Mouse (Mus musculus) heart, adult 9 months (tissue): Measurements from ENCODE around the gene Gzmd.
"Not testable (repeated sequence)": the region's sequence is repeated elsewhere in the genome, so short reads cannot be mapped to it uniquely, and the experiment has no call there.

ENCODE experiments used
- DNase-seq, 2 experiments: peaks; one replicate each; pipeline ENCODE4 v3.0.0; 2022; ENCODE audit warnings: low spot score in 2 of 2

The Gzmd gene

GRCm38 (mm10) chr14:56132508-56132907, at the start of gene Gzmd:
Gzmd (minus strand) TSS chr14:56132608.
- DNase-seq = not testable (repeated sequence)

DNA sequence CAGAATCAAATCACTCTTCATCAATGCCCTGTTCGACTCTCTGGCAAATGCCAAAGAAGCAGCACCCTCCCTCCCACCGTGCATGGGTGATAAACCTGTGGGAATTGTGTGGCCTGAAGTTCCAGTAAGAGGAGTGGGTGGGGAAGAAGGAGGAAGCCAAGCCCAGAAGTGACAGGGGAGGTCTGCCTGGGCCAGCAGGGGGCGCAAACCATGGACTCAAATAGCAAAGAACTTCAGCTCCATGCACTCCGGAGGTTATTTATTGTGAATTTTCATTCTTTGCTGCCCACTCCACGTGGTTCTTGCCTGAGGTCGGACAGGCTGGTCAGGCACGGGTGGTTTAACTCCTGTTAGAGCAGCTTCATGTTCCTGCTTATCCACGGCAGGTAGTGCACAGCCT, 45.2 kb upstream of the Gzmd start:
- not testable (repeated sequence) for DNase-seq

- DNase-seq = no peak
Measured at GRCm38 (mm10) chr14:56174499-56174898, 42.1 kb upstream of the Gzmd start, which contains the start of gene Gzmn. Gzmn (minus strand) TSS chr14:56174599.

DNA sequence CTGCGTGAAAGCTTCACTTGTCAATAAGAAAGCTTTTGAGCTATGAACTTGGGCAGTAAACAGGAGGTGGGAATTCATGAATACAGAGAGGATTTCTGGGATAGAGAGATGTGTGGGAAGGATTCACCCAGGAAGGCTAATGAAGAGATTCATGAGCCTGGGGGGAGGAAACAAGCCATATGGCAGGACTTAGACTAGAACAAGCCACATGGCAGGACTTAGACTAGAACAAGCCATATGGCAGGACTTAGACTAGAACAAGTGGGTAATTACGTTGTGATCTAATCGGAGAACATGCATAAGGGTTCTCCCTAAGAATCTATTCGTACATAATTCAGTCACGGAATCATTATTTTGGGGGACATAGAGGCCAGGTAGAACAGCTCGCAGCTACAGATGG, 41.0 kb upstream of the Gzmd start:
- DNase-seq = no peak

GRCm38 (mm10) chr14:56172744-56173143, 40.3 kb upstream of the Gzmd start:
- no peak for DNase-seq

DNA sequence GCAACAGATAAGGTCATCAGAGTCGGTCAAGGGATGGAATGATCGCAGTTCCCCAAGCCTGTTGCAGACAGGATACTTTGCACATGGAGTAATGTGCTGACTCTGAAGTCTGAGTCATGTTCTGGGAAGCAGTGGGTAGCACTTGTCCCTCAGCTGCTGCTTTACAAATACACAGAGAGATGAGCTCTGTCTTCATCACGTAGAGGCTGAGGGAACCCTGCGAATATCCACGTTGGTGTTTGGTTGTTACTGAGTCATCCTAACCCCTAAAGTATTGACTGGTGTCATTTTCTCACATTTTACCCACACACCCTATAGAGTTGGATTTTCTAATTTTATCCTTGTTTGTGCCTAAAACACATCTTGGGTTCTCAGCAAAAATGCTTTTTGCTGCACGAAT, 35.6 kb upstream of the Gzmd start:
- peak; percentile 1 to 6 for DNase-seq

DNA sequence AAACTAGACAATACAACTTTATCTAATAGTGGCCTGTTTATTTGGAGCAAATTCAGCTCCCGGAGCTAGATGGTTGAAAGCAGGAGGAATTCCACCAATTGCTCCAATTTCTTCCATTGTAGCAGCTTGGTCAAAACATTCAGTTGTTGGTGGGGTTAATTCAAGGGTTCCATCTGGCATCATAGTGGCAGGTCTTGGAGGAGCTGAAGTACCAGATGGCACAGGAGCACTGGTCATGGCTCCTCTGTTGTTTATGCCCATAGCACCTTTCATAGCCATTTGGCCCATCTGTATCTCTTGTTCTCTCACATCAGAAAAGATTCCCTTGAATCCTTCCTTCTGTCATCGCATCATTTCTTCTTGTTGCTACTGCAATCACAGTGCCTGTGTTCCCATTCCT, 29.7 kb upstream of the Gzmd start:
- no peak for DNase-seq

GRCm38 (mm10) chr14:56159479-56159878, 27.1 kb upstream of the Gzmd start, which contains the start of gene Gzmg:
Gzmg (minus strand) TSS chr14:56159579.
- DNase-seq = not testable (repeated sequence)

GRCm38 (mm10) chr14:56155340-56155739, 22.9 kb upstream of the Gzmd start:
- DNase-seq = no peak

- DNase-seq = not testable (repeated sequence)
Measured at GRCm38 (mm10) chr14:56133675-56134074, 1.3 kb upstream of the Gzmd start.

GRCm38 (mm10) chr14:56128341-56128740, 4.1 kb downstream of the Gzmd start:
- no peak for DNase-seq

DNA sequence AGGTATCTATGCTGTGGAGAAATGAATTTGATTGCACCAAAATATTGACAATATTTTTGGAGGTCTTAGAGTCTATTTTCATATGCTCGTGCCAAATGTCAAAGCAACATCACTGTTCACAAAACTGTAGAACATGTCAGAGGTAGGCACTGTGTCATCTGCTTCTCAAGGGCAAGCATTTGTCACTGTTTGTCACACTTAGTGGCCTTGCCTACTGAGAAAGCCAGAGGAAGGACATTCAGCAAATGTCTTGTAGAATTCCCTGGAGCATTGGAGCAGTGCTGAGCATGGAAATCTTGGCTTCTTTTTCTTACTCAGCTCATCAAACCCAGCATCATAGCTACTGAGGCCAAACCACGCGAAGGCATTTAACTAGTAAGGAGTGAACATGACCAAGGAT, 8.9 kb downstream of the Gzmd start:
- no peak for DNase-seq

DNA sequence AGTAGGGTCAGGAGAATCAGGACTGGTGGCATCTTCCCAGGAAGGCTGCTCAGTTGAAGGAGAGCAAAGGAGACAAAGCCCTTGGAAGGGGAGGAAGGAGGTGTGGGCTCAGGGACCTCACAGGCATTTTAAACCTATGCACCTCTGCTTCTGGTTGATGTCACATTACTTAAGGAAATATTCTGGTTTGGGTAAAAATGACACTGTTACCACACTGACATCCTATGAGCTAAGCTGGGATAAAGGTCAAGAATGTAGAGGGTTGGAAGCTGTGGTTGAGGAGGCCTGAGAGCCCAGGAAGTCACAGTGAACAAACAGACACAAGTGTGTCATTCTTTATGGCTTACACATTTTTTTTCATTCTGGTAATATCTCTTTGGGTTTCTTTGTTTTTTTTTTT, 11.9 kb downstream of the Gzmd start, which contains the start of gene Gzme:
TSS of gene Gzme (minus strand) at position 101 of the 400 bp plus-strand sequence.
- DNase-seq = no peak

GRCm38 (mm10) chr14:56115531-56116310, 16.7 kb downstream of the Gzmd start:
- not testable (repeated sequence) for DNase-seq

DNA sequence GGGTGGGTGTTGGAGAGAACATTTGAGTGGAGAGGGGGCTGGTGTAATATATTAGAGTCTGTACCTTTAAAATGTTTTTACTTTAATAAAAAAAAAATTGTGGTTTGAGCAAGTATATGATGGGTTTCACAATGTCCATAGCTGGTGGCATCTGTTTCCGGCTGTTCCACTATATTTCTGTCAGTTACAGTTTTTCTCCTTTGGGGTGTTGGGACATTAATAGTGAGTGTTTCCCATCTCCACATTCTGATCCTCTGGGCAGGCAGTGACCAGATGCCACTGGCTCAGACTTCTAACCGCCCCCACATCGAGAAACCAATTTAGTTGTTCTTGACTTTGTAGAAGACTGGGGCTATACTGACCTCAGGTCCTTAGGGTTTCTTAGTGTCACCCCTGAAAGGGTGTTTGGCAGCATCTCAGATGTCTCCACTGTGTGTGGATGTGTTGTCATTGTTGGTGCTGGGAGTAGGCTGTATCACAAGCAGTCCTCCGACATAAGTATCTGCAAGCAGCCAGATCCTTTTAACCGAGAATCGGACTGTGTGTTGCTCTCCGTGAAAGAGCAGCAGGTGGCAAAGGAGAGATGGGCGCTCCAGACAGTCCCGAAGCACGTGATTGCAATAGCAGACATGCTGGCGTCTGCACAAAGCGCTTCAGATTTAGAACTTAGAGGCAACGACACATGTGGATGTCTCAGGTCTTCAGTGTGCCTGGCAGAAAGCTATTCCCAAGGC, 26.8 kb downstream of the Gzmd start:
- DNase-seq = no peak

DNA sequence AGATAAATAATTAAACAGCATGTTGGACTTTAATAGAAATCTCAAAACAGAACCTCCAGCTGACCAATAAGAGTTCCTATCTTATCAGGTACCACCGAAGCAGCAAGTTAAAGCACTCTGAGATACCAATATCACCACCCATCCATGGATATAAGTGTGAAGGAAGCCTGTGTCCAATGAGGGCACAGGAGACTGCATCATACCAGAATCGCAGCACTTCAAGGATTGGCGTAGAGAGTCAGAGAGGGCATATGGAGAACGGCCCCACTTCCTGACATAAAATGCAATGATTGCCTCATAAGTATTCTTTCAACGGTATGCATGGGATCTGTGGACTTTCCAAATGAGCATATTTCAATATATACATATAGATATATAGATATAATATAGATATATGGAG, 27.4 kb downstream of the Gzmd start:
- DNase-seq = no peak

GRCm38 (mm10) chr14:56103452-56103851, 29.0 kb downstream of the Gzmd start:
- DNase-seq = no peak

DNA sequence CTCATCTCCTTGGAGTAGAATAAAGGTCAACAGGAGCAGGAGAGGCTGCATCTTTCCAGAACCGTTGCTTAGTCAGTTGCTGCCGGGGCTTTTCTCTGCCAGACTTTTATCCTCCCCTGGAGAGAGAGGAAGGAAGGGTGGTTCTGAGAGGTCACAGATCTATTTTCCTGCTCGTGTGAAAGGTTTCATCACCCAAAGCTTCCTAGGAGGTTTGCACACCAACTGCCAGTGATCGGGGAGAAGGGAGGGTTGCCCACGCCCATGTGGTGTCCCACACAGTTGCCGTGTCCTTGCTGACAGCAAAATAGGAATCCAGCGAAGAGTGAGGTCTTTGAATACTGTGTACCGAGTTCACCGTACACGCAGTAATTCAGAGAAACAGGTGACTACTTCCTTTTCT, 30.0 kb downstream of the Gzmd start, which contains the start of gene Ctsg:
TSS of gene Ctsg (minus strand) at position 189 of the 400 bp plus-strand sequence.
- no peak for DNase-seq

GRCm38 (mm10) chr14:56098940-56099339, 33.5 kb downstream of the Gzmd start:
- no peak for DNase-seq

GRCm38 (mm10) chr14:56097597-56097996, 34.8 kb downstream of the Gzmd start:
- no peak for DNase-seq

DNA sequence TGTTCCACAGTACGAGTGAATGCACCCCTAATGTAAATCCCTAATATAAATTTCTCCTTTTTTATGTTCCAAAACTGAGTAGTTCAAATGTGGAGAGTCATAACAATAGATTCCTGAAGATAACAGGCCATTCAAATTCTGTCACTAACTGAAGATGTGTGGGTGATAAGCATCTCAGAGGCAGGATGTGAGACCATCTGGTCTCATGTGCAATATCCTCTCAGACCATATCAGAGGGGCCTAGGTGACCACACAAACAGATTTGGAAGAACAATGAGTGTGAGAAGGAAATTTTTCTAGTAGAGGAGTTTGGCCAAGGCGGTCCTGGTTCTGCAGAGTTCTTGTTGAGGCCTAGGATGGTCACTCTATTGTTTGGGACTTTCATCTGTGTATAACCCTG, 39.1 kb downstream of the Gzmd start:
- DNase-seq = no peak

DNA sequence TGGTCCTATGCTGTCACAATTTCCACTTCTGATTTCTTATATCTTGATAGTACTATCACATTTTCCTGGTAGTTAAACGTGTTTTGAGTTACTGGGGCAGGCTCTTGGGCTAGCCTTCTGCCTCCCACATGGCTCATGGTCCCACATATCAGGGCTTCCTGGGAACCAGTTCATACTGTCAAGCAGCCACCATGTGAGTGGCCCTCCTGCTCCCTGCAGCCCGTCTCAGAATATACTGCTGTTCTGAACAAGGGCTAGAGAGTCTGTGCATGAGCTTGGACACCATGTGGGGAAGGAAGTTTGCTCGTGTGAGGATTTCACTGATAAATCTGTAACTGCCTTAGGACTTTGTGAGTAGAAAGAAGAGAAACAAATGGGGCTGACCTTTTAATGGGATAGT, 45.7 kb downstream of the Gzmd start:
- no peak for DNase-seq

- no peak for DNase-seq
Measured at GRCm38 (mm10) chr14:56085167-56085566, 47.2 kb downstream of the Gzmd start, which contains the start of gene Mcpt8. Mcpt8 (minus strand) TSS chr14:56085273.
